Mouse (Mus musculus) midbrain, embryonic 12.5 days (tissue): Measurements from ENCODE around the gene Olfr522. TPM values are rescaled to one million over a fixed set of nuclear protein-coding genes. Genes with fewer than 3 reads are reported as not detected.

Experiments used
- polyA plus RNA-seq: library from polyadenylated mRNA; unstranded; fragments of >200 nt; fragmentation: Nextera tagmentation; extraction: Ambion mirVana; gene quantifications from 2 replicates; pipeline ENCODE4 v1.2.1, GENCODE M21; 2016

Gene Olfr522
- polyA plus RNA-seq, 1 experiment from 2014 or later: not detected

Other genes with a start within 250 kb of the Olfr522 start
- gene Utf1, start 221.0 kb downstream of the Olfr522 start, polyA plus RNA-seq: not detected in 2 replicates
- 0.45 and 0.52 TPM in 2 replicates for gene 6430531B16Rik, start 186.0 kb downstream of the Olfr522 start, polyA plus RNA-seq
- gene Adam8, start 172.2 kb downstream of the Olfr522 start, polyA plus RNA-seq: 3.6 and 3.9 TPM in 2 replicates
- 41.9 and 45.2 TPM in 2 replicates for gene Zfp511, start 128.4 kb downstream of the Olfr522 start, polyA plus RNA-seq
- 70.6 and 72.7 TPM in 2 replicates for gene Tubgcp2, start 128.1 kb downstream of the Olfr522 start, polyA plus RNA-seq
- 2.5 and 6.9 TPM in 2 replicates for gene Msx3, start 115.7 kb downstream of the Olfr522 start, polyA plus RNA-seq
- gene Caly, start 82.2 kb downstream of the Olfr522 start, polyA plus RNA-seq: 21.4 and 22.3 TPM in 2 replicates
- not detected in 2 replicates for gene Prap1, start 71.4 kb downstream of the Olfr522 start, polyA plus RNA-seq
- 14.6 and 16.1 TPM in 2 replicates for gene Fuom, start 62.3 kb downstream of the Olfr522 start, polyA plus RNA-seq
- 9.8 and 11.3 TPM in 2 replicates for gene Paox, start 49.0 kb downstream of the Olfr522 start, polyA plus RNA-seq
- gene Echs1, start 48.3 kb downstream of the Olfr522 start, polyA plus RNA-seq: 136 and 142 TPM in 2 replicates
- gene Mtg1, start 27.2 kb downstream of the Olfr522 start, polyA plus RNA-seq: 26.1 and 28.8 TPM in 2 replicates
- 2.8 and 3.1 TPM in 2 replicates for gene Sprn, start 9.9 kb downstream of the Olfr522 start, polyA plus RNA-seq
- gene Olfr523, start 8.5 kb upstream of the Olfr522 start, polyA plus RNA-seq: not detected in 2 replicates
- gene Olfr524, start 41.2 kb upstream of the Olfr522 start, polyA plus RNA-seq: not detected in 2 replicates
- not detected in 2 replicates for gene Cd163l1, start 53.5 kb upstream of the Olfr522 start, polyA plus RNA-seq
- gene 5830411N06Rik, start 82.5 kb upstream of the Olfr522 start, polyA plus RNA-seq: not detected in 2 replicates
- not detected in 2 replicates for gene Olfr525, start 156.1 kb upstream of the Olfr522 start, polyA plus RNA-seq
- gene Olfr527, start 169.3 kb upstream of the Olfr522 start, polyA plus RNA-seq: not detected in 2 replicates
- not detected in 2 replicates for gene Olfr60, start 196.9 kb upstream of the Olfr522 start, polyA plus RNA-seq
- gene Olfr530, start 211.6 kb upstream of the Olfr522 start, polyA plus RNA-seq: not detected in 2 replicates
- gene Olfr531, start 238.2 kb upstream of the Olfr522 start, polyA plus RNA-seq: not detected in 2 replicates